Mouse (Mus musculus): Measurements from ENCODE around the gene Lars2. TPM values are rescaled to one million over a fixed set of nuclear protein-coding genes. Genes with fewer than 3 reads are reported as not detected.

Gene Lars2
- polyA plus RNA-seq, 1 experiment from 2014 or later, result 591 TPM

GRCm38 (mm10) chr9:123456634-123457602 is 90.2 kb downstream of the Lars2 start:
- Histone ChIP-seq H3K27me3 (ENCODE audit: control insufficient read depth, insufficient read depth, low read depth, low read length) (no peaks in the 10 kb centered on the region), H3K4me1 (ENCODE audit: control insufficient read depth, insufficient read depth, low read length) (no peaks in the 10 kb centered on the region), H3K36me3 (ENCODE audit: control insufficient read depth, insufficient read depth, low read length) (0 out of 2 replicates have a peak, but pooled peaks cover 6% of the 10 kb centered on the region), H3K4me3 (ENCODE audit: low read depth, low read length) (no peak overlapping the region), H3K4me2 (ENCODE audit: low read length) (no peak overlapping the region), H3K27ac (ENCODE audit: low read length) (0 out of 2 replicates have a peak overlapping the region, but pooled peaks have one; percentile 24), H3K9me3 (replicated peaks; ENCODE audit: control insufficient read depth, low read length, poor library complexity, severe bottlenecking) (0 out of 2 replicates have a peak, but pooled peaks cover 3% of the 10 kb centered on the region), H3K9ac (ENCODE audit: low read depth, low read length) (no peak overlapping the region)
- 63% methylated on average over 9 of the region's 9 CpGs for WGBS
- no peak for ATAC-seq

- H3K27me3 ChIP-seq (ENCODE audit: control insufficient read depth, insufficient read depth, low read depth, low read length), result no peaks in the 10 kb centered on the region
- H3K9ac ChIP-seq (ENCODE audit: low read depth, low read length), result no peak overlapping the region
- ATAC-seq, result no peak
- H3K9me3 ChIP-seq (replicated peaks; ENCODE audit: control insufficient read depth, low read length, poor library complexity, severe bottlenecking), result 0 out of 2 replicates have a peak, but pooled peaks cover 3% of the 10 kb centered on the region
- H3K36me3 ChIP-seq (ENCODE audit: control insufficient read depth, insufficient read depth, low read length), result 0 out of 2 replicates have a peak, but pooled peaks cover 3% of the 10 kb centered on the region
- no peak overlapping the region for H3K27ac ChIP-seq (ENCODE audit: low read length)
- 62% methylated on average over 2 of the region's 2 CpGs for WGBS
- no peak overlapping the region for H3K4me2 ChIP-seq (ENCODE audit: low read length)
- H3K4me3 ChIP-seq (ENCODE audit: low read depth, low read length), result no peak overlapping the region
- no peaks in the 10 kb centered on the region for H3K4me1 ChIP-seq (ENCODE audit: control insufficient read depth, insufficient read depth, low read length)
Observed at GRCm38 (mm10) chr9:123457603-123458002, 90.9 kb downstream of the Lars2 start.

GRCm38 (mm10) chr9:123467141-123467620 is 100.5 kb downstream of the Lars2 start:
- H3K9me3 ChIP-seq (replicated peaks; ENCODE audit: control insufficient read depth, low read length, poor library complexity, severe bottlenecking), result no peaks in the 10 kb centered on the region
- H3K27ac ChIP-seq (ENCODE audit: low read length), result no peak overlapping the region
- 47% methylated on average over 4 of the region's 4 CpGs for WGBS
- ATAC-seq, result peak; percentile 60; the same call in 1 of the 2 replicates
- no peaks in the 10 kb centered on the region for H3K4me1 ChIP-seq (ENCODE audit: control insufficient read depth, insufficient read depth, low read length)
- H3K4me2 ChIP-seq (ENCODE audit: low read length), result no peak overlapping the region
- H3K36me3 ChIP-seq (ENCODE audit: control insufficient read depth, insufficient read depth, low read length), result 0 out of 2 replicates have a peak, but pooled peaks cover 2% of the 10 kb centered on the region
- H3K27me3 ChIP-seq (ENCODE audit: control insufficient read depth, insufficient read depth, low read depth, low read length), result no peaks in the 10 kb centered on the region
- H3K4me3 ChIP-seq (ENCODE audit: low read depth, low read length), result no peak overlapping the region
- H3K9ac ChIP-seq (ENCODE audit: low read depth, low read length), result no peak overlapping the region

GRCm38 (mm10) chr9:123468406-123469085 is 101.8 kb downstream of the Lars2 start:
- Histone ChIP-seq H3K4me1 (ENCODE audit: control insufficient read depth, insufficient read depth, low read length) (no peaks in the 10 kb centered on the region), H3K36me3 (ENCODE audit: control insufficient read depth, insufficient read depth, low read length) (no peaks in the 10 kb centered on the region), H3K4me3 (ENCODE audit: low read depth, low read length) (no peak overlapping the region), H3K27ac (ENCODE audit: low read length) (no peak overlapping the region), H3K4me2 (ENCODE audit: low read length) (no peak overlapping the region), H3K9me3 (replicated peaks; ENCODE audit: control insufficient read depth, low read length, poor library complexity, severe bottlenecking) (no peaks in the 10 kb centered on the region), H3K27me3 (ENCODE audit: control insufficient read depth, insufficient read depth, low read depth, low read length) (no peaks in the 10 kb centered on the region), H3K9ac (ENCODE audit: low read depth, low read length) (no peak overlapping the region)
- WGBS, result 73% methylated on average over 5 of the region's 5 CpGs
- ATAC-seq, result no peak

DNA sequence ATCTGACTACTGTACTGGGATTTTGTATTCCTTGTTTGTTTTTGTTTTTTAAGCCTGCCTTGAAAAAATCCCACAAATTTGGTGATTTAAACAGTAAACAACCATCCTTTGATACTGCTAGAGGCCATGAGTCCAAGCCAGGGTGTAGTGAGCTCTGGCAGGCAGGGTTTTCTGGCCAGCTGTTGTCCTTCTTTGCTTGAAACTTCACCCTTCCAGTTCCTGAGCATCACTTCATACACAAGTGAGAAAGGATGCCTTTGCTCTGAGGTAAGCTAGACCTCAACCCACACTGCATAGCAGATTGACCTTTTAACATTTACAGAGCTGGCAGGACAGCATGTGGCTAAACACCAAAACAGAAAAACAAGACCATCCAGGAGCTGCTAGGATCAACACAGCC is 102.4 kb downstream of the Lars2 start:
- H3K36me3 ChIP-seq (ENCODE audit: control insufficient read depth, insufficient read depth, low read length), result no peaks in the 10 kb centered on the region
- no peaks in the 10 kb centered on the region for H3K27me3 ChIP-seq (ENCODE audit: control insufficient read depth, insufficient read depth, low read depth, low read length)
- ATAC-seq, result no peak
- H3K4me2 ChIP-seq (ENCODE audit: low read length), result no peak overlapping the region
- no peaks in the 10 kb centered on the region for H3K9me3 ChIP-seq (replicated peaks; ENCODE audit: control insufficient read depth, low read length, poor library complexity, severe bottlenecking)
- H3K27ac ChIP-seq (ENCODE audit: low read length), result no peak overlapping the region
- H3K4me3 ChIP-seq (ENCODE audit: low read depth, low read length), result no peak overlapping the region
- H3K9ac ChIP-seq (ENCODE audit: low read depth, low read length), result no peak overlapping the region
- H3K4me1 ChIP-seq (ENCODE audit: control insufficient read depth, insufficient read depth, low read length), result no peaks in the 10 kb centered on the region

DNA sequence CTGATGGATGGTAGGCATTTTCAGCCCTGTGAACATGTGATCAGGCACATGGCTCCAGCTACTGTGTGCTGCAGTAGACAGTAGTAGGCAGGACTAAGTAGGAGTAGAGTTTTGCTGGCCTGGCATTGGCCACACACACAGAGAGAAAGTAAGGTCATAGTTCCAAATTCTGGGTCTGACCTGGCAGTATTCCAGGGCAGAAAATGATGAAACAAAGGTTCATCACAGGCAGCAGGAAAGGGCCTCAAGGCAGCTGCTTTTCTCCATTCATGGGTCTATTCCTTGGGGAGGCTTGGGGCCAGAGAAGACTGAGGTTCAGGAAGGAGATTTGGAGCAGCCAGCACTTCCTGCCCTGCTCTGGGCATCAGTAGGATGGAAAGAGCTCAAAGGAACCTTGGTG is 106.7 kb downstream of the Lars2 start:
- Histone ChIP-seq H3K4me1 (ENCODE audit: control insufficient read depth, insufficient read depth, low read length) (no peaks in the 10 kb centered on the region), H3K27me3 (ENCODE audit: control insufficient read depth, insufficient read depth, low read depth, low read length) (no peaks in the 10 kb centered on the region)

DNA sequence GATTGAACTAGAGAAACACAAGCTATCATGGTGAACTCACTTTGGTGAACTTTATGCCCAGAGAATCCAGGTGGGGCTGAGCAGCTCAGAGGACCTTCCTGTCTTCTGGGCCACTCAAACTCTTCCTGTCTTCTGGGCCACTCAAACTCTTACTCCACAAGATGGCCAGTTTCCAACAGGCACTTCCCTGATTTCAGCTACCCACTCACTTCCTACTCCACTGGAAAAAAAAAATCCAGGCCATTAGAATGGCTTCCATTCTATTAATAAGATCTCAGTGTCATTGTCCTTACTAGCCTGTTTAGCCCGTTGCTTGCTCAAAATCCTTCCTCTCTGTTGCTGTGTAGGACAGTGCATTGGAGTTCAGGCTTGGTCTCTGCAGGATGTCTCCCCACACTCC is 108.8 kb downstream of the Lars2 start:
- WGBS, result 72% methylated on average over 1 of the region's 1 CpGs

More for the DNA sequence above, 106.7 kb downstream of the Lars2 start:
- no peak overlapping the region for H3K9ac ChIP-seq (ENCODE audit: low read depth, low read length)
- H3K4me3 ChIP-seq (ENCODE audit: low read depth, low read length), result no peak overlapping the region
- no peaks in the 10 kb centered on the region for H3K36me3 ChIP-seq (ENCODE audit: control insufficient read depth, insufficient read depth, low read length)
- ATAC-seq, result no peak
- H3K4me2 ChIP-seq (ENCODE audit: low read length), result no peak overlapping the region
- H3K9me3 ChIP-seq (replicated peaks; ENCODE audit: control insufficient read depth, low read length, poor library complexity, severe bottlenecking), result no peaks in the 10 kb centered on the region
- H3K27ac ChIP-seq (ENCODE audit: low read length), result no peak overlapping the region

GRCm38 (mm10) chr9:123478031-123478585 is 111.4 kb downstream of the Lars2 start:
- Histone ChIP-seq H3K9me3 (replicated peaks; ENCODE audit: control insufficient read depth, low read length, poor library complexity, severe bottlenecking) (no peaks in the 10 kb centered on the region), H3K4me3 (ENCODE audit: low read depth, low read length) (peak overlapping the region; percentile 57), H3K4me1 (ENCODE audit: control insufficient read depth, insufficient read depth, low read length) (peaks cover 6% of the 10 kb centered on the region), H3K27me3 (ENCODE audit: control insufficient read depth, insufficient read depth, low read depth, low read length) (no peaks in the 10 kb centered on the region), H3K4me2 (ENCODE audit: low read length) (peak overlapping the region; percentile 75), H3K27ac (ENCODE audit: low read length) (no peak overlapping the region), H3K36me3 (ENCODE audit: control insufficient read depth, insufficient read depth, low read length) (no peaks in the 10 kb centered on the region), H3K9ac (ENCODE audit: low read depth, low read length) (no peak overlapping the region; the same call in 1 of the 2 replicates)
- 1% methylated on average over 23 of the region's 29 CpGs for WGBS
- peak; percentile 75 for ATAC-seq

More for the DNA sequence above, 108.8 kb downstream of the Lars2 start:
- no peak overlapping the region for H3K27ac ChIP-seq (ENCODE audit: low read length)
- no peak overlapping the region for H3K4me2 ChIP-seq (ENCODE audit: low read length)
- H3K4me1 ChIP-seq (ENCODE audit: control insufficient read depth, insufficient read depth, low read length), result peaks cover 3% of the 10 kb centered on the region
- no peaks in the 10 kb centered on the region for H3K9me3 ChIP-seq (replicated peaks; ENCODE audit: control insufficient read depth, low read length, poor library complexity, severe bottlenecking)
- H3K9ac ChIP-seq (ENCODE audit: low read depth, low read length), result no peak overlapping the region
- no peak overlapping the region for H3K4me3 ChIP-seq (ENCODE audit: low read depth, low read length)
- H3K36me3 ChIP-seq (ENCODE audit: control insufficient read depth, insufficient read depth, low read length), result no peaks in the 10 kb centered on the region
- ATAC-seq, result no peak
- H3K27me3 ChIP-seq (ENCODE audit: control insufficient read depth, insufficient read depth, low read depth, low read length), result no peaks in the 10 kb centered on the region

Data from midbrain, embryonic 16.5 days (tissue).